Mouse (Mus musculus) kidney, embryonic 16.5 days (tissue): ENCODE measurements around the gene Chst14. TPM values are rescaled to one million over a fixed set of nuclear protein-coding genes. Genes with fewer than 3 reads are reported as not detected.
A peak's percentile ranks its signal among the peaks of the same experiment; 100 is the strongest.

Experiments used
- ATAC-seq: fragments of 200-750 bp; cut with Nextera tagmentation; 2 replicates; pipeline ENCODE4 v1.8.0; 2017; ENCODE audit warnings: moderate TSS enrichment; ENCODE audit not compliant: low FRiP score, low TSS enrichment
- H3K27ac ChIP-seq: fragments of 300-500 bp; sonication (generic); 2 replicates; pipeline ENCODE4 v1.5.1; 2014; ENCODE audit warnings: low read length
- H3K27me3 ChIP-seq: fragments of 300-500 bp; sonication (generic); 2 replicates; pipeline ENCODE4 v1.6.1; 2014; ENCODE audit warnings: low read length, control low read depth, mixed read lengths; ENCODE audit not compliant: insufficient read depth
- H3K36me3 ChIP-seq: fragments of 300-500 bp; sonication (generic); 2 replicates; pipeline ENCODE4 v1.6.1; 2014; ENCODE audit warnings: low read length, control low read depth, mixed read lengths; ENCODE audit not compliant: insufficient read depth
- H3K4me1 ChIP-seq: fragments of 300-500 bp; sonication (generic); 2 replicates; pipeline ENCODE4 v1.6.1; 2014; ENCODE audit warnings: low read length, control low read depth, mixed read lengths; ENCODE audit not compliant: insufficient read depth
- H3K4me2 ChIP-seq: fragments of 300-500 bp; sonication (generic); replicated peaks from 2 replicates; pipeline ENCODE4 v1.6.1; 2014; ENCODE audit warnings: low read depth, low read length
- H3K4me3 ChIP-seq: fragments of 300-500 bp; sonication (generic); 2 replicates; pipeline ENCODE4 v1.5.1; 2014; ENCODE audit warnings: mild to moderate bottlenecking, low read length
- H3K9ac ChIP-seq: fragments of 300-500 bp; sonication (generic); replicated peaks from 2 replicates; pipeline ENCODE4 v1.6.1; 2014; ENCODE audit warnings: low read length
- H3K9me3 ChIP-seq: fragments of 300-500 bp; sonication (generic); 2 replicates; pipeline ENCODE4 v1.6.1; 2016; ENCODE audit warnings: low read length, control low read depth
- WGBS: fragments of 180-500 bp; shearing (Covaris S2); extraction: QIAGEN DNeasy Blood & Tissue Kit; methylation state at CpG from one replicate; pipeline ENCODE4 v1.1.7; 2014; 5-methylcytosine and 5-hydroxymethylcytosine counted together
- polyA plus RNA-seq: library from polyadenylated mRNA; unstranded; fragments of >200 nt; fragmentation: Nextera tagmentation; extraction: Ambion mirVana; gene quantifications from 2 replicates; pipeline ENCODE4 v1.2.1, GENCODE M21; 2015

Gene Chst14
- polyA plus RNA-seq, 1 experiment from 2014 or later = 26.8 TPM

DNA sequence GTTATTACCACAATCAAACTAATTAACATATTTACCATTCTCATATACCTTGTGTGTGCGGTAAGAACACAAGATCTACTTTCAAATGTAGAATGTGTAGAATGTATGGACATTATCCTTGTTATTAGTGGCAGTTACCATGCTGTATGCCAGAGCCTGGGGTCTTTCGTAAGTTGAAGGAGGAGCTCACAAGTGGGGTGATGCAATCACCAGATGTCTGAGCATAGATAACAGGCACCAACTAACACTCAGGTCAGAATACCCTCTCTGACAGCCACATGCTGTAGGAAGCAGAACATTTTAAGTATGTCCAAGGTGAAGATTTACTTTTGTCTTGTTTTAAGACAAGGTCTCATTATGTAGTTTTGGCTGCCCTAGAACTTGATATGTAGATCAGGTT, 34.1 kb downstream of the Chst14 start:
- H3K27ac ChIP-seq = no peak overlapping the region
- H3K4me2 ChIP-seq = no peak overlapping the region
- no peak overlapping the region for H3K9ac ChIP-seq
- H3K9me3 ChIP-seq = no peaks in the 10 kb centered on the region
- 88% methylated on average over 2 of the region's 2 CpGs for WGBS
- no peaks in the 10 kb centered on the region for H3K27me3 ChIP-seq
- no peaks in the 10 kb centered on the region for H3K4me1 ChIP-seq
- no peak overlapping the region for H3K4me3 ChIP-seq
- H3K36me3 ChIP-seq = no peaks in the 10 kb centered on the region
- ATAC-seq = no peak

DNA sequence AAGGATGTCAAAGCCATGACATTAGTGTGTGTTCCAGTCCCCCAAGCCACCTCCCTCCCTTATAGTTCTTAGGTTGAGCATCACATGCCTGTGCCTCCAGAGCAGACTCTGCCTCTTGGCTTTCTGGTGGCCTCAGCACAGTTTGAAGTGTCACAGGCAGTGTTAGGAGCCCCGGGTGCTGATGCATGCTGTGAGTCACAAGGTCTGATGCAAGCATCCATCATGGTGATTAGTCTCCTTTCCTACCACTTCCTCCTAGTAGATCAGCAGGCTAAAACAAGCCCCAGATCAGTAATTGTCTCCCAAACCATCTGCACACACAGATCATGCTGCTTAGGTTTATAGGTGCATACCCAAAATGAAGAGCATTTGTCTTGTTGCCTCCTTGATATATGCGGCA, 35.2 kb downstream of the Chst14 start:
- Histone ChIP-seq H3K36me3 (no peaks in the 10 kb centered on the region), H3K4me1 (no peaks in the 10 kb centered on the region), H3K4me3 (no peak overlapping the region), H3K27me3 (no peaks in the 10 kb centered on the region), H3K9me3 (no peaks in the 10 kb centered on the region), H3K9ac (no peak overlapping the region), H3K27ac (no peak overlapping the region), H3K4me2 (no peak overlapping the region)
- 39% methylated on average over 2 of the region's 2 CpGs for WGBS
- ATAC-seq = no peak

DNA sequence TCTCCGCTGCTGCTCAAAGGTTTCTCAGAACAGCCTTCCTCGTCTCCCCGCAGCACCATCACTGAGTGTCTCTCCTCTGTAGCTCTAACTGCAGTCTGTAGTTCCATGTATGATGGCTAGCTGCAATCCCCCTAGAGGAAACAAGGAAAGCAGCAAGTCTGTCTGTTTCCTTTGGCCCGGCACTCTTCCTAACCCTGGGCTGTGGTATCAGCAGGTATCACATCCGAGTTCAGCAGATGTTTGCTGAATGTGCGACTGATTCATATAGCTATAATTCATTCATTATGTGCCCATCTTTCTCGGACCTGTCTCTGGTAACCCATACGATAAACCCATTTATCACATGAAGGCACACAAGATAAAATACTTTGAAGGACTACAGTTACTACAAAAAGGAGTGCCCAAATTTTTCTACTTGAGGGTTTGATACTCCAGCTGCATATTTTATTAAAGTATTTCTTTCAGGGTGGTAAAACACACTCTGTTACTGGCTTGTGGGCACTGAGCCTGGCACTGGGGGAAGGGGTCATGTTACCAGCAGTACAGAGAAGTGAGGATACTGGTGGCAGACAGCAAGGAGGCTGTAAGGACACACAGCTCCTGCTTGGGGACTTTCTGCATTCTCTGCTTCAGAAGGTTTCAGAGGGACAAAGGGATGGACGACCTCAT, 36.8 kb downstream of the Chst14 start:
- 51% methylated on average over 9 of the region's 9 CpGs for WGBS
- H3K4me3 ChIP-seq = no peak overlapping the region
- no peak for ATAC-seq
- no peaks in the 10 kb centered on the region for H3K4me1 ChIP-seq
- H3K4me2 ChIP-seq = no peak overlapping the region
- no peaks in the 10 kb centered on the region for H3K9me3 ChIP-seq
- H3K27ac ChIP-seq = no peak overlapping the region
- no peak overlapping the region for H3K9ac ChIP-seq
- no peaks in the 10 kb centered on the region for H3K36me3 ChIP-seq
- H3K27me3 ChIP-seq = no peaks in the 10 kb centered on the region

DNA sequence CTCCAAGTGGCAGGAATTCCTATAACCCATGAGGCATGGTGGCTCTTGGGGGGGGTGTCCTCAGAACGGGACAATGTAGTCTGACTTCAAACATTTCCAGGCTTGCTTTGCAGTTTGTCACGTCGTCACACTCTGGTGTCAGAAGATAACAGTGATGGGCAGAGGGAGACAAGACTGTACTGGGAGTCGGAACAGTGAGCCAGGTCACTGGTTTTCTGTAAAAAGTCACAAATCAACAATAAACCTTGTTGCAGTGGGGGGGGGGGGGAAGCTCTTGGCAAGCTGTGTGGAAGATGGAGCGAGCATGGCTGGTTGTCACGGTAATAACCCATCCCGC, 37.3 kb downstream of the Chst14 start:
- Histone ChIP-seq H3K27ac (no peak overlapping the region), H3K4me1 (no peaks in the 10 kb centered on the region), H3K27me3 (no peaks in the 10 kb centered on the region), H3K9ac (no peak overlapping the region), H3K4me2 (no peak overlapping the region), H3K36me3 (no peaks in the 10 kb centered on the region), H3K4me3 (no peak overlapping the region), H3K9me3 (no peaks in the 10 kb centered on the region)
- ATAC-seq = no peak
- WGBS = 54% methylated on average over 7 of the region's 7 CpGs

DNA sequence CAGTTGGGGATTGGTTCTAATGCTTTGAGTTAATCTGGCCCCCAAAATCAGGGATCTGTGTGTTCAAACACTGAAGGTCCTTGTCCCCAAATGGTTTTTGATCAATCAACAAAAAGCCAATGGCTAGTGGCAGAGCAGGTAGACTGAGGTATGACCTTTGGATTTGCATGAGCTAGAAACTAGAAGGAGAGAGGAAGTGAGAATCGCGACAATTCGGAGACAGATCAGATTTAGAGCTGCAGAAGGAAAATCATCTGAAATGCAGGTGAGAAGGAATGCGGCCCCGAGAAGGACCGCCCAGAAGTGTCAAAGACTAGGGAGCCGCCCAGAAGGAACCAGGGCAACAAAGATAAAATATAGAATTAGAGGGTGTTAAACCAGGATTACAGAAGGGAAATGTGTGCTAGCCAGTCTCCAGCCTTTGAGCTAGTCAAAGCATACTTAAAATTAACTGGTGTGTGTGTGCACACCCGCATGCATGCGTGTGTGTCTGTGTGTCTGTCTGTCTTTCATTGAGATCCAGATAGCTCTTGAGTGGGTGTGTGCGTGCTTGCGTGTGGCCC, 43.4 kb downstream of the Chst14 start:
- WGBS = 84% methylated on average over 11 of the region's 11 CpGs
- no peaks in the 10 kb centered on the region for H3K36me3 ChIP-seq
- no peak for ATAC-seq

DNA sequence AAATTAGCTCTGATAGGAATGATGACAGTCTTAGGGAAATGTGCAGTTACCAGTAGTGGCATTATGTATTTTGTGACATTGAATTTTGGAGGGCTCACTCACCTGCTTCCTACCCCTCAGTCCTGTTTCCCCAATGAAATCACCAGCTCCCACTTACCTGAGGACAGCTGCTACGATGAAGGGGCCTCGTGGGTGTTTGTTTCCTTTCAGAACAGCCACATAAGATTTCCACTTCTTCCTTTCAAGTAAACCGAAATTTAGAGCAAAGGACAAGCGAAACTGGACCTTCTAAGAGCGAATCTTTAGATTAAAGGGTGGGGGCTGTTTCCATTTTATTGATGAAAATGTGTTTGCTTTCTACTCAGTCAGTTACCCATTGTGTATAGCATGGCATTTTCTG, 45.8 kb downstream of the Chst14 start:
- Histone ChIP-seq H3K9ac (no peak overlapping the region), H3K9me3 (no peaks in the 10 kb centered on the region), H3K27ac (no peak overlapping the region), H3K27me3 (peaks cover 28% of the 10 kb centered on the region), H3K4me2 (peak overlapping the region; percentile 73; the same call in 1 of the 2 replicates), H3K4me1 (0 out of 2 replicates have a peak, but pooled peaks cover 6% of the 10 kb centered on the region), H3K36me3 (no peaks in the 10 kb centered on the region), H3K4me3 (no peak overlapping the region; the same call in 1 of the 2 replicates)
- ATAC-seq = no peak
- whole genome bisulfite sequencing = 78% methylated on average over 5 of the region's 5 CpGs

More for the DNA sequence above, 43.4 kb downstream of the Chst14 start:
- Histone ChIP-seq H3K4me1 (0 out of 2 replicates have a peak, but pooled peaks cover 3% of the 10 kb centered on the region), H3K9me3 (no peaks in the 10 kb centered on the region), H3K27me3 (peaks cover 16% of the 10 kb centered on the region), H3K9ac (no peak overlapping the region), H3K4me2 (no peak overlapping the region), H3K27ac (no peak overlapping the region), H3K4me3 (no peak overlapping the region)

DNA sequence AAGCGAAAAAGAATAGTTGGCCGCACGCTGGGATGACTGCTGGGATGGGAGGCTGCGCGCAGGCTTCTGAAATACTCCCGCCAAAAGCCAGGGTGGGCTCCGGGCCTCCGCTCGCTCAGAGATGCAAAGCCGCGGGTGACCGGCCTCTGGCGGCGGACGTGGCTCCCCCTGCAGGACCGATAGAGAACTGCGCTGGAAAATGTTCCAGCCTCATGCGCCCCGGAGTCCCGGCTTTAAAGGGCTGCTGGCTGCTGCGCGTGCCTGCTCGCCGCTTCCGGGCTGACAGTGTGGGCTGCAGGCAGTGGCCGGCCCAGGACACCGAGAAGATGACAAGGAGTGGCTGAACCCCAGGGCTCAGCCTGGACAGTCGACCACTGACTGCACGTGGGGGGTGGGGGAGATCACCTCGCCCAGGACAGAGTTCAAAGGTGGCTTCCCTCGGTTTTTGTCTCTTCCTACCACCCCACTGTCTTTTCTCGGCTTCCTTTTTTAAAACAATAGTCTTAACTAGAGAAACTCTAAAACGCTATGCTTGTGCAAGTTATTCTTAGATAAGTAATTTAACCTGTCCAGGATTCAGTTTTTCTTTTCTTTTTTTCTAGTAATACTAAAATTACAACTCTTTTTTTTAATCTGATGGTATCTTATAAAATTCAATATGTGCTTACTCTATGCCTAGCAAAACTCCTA, 46.5 kb downstream of the Chst14 start:
- WGBS = 1% methylated on average over 33 of the region's 33 CpGs
- peaks cover 35% of the 10 kb centered on the region for H3K27me3 ChIP-seq
- ATAC-seq = peak; percentile 83
- peak overlapping the region; percentile 73 for H3K4me2 ChIP-seq
- H3K4me1 ChIP-seq = 0 out of 2 replicates have a peak, but pooled peaks cover 6% of the 10 kb centered on the region
- H3K9ac ChIP-seq = peak overlapping the region; percentile 67
- no peak overlapping the region for H3K27ac ChIP-seq
- H3K36me3 ChIP-seq = no peaks in the 10 kb centered on the region
- H3K4me3 ChIP-seq = peak overlapping the region; percentile 46
- no peaks in the 10 kb centered on the region for H3K9me3 ChIP-seq

DNA sequence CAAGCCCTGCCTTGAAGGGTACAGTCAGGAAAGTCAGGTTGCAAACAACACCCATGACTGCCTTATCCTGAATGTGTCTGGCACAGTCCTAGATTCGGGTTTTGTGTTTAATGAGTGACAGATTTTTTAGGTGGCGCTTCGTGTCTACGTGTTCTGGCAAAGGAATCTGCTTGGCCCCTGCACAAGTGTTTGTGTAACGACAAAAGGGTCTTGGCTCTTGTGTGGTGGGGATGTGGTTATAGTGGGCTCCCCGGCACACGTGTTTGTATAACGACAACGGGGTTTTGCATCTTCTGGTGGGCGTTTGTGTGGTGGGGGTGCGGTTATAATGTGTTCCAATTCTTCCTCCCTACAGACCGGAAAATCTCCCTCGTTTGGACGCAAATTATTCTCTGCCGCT, 49.6 kb downstream of the Chst14 start:
- H3K27ac ChIP-seq = no peak overlapping the region
- H3K9me3 ChIP-seq = no peaks in the 10 kb centered on the region
- WGBS = 3% methylated on average over 15 of the region's 15 CpGs
- peak overlapping the region; percentile 75 for H3K9ac ChIP-seq
- peak overlapping the region; percentile 59 for H3K4me3 ChIP-seq
- H3K4me2 ChIP-seq = peak overlapping the region; percentile 85
- peaks cover 39% of the 10 kb centered on the region for H3K27me3 ChIP-seq
- ATAC-seq = no peak
- H3K36me3 ChIP-seq = no peaks in the 10 kb centered on the region
- H3K4me1 ChIP-seq = 0 out of 2 replicates have a peak, but pooled peaks cover 6% of the 10 kb centered on the region

DNA sequence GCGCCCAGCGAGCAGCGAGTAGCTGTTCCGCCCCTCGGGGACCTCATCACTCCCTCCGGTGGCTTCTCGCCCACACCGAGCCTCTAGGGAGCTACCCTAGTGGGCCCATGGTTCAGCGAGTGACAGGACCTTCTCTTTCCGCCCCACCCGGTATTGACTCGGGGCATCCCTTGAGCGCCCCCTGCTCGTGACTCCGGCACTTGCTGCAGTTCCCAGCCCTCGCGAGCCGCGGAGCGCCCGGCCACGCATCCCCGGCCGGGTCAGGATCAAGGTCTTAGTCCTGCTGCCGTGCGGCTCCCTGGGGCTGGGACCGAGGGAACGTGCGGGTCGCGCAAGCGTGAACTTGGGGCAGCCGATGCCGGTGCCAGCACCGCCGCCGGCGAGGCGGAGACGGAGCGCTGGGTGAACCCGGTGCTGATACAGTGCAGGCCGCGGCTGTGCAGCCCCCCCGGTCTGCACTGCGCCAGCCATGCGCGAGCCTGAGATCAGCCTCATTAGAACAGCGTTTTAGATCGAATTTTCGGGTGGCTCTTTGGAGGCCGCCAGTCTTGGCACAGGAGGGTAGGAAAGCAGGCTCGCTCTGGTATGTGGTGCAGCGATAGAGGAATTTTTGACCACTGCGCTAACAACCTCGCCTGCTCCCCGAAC, 50.1 kb downstream of the Chst14 start:
- peak; percentile 82 for ATAC-seq
- peaks cover 37% of the 10 kb centered on the region for H3K27me3 ChIP-seq
- WGBS = 1% methylated on average over 57 of the region's 57 CpGs
- H3K27ac ChIP-seq = no peak overlapping the region
- 0 out of 2 replicates have a peak, but pooled peaks cover 6% of the 10 kb centered on the region for H3K4me1 ChIP-seq
- H3K4me2 ChIP-seq = peak overlapping the region; percentile 85
- no peaks in the 10 kb centered on the region for H3K36me3 ChIP-seq
- no peaks in the 10 kb centered on the region for H3K9me3 ChIP-seq
- H3K4me3 ChIP-seq = peak overlapping the region; percentile 59
- peak overlapping the region; percentile 75 for H3K9ac ChIP-seq
